Mouse (Mus musculus) 3134 (cell line): Measurements from ENCODE around the gene Aknad1.

Experiments
- DNase-seq: peaks from one replicate; pipeline ENCODE4 v3.0.0-alpha.2; 2011; ENCODE audit warnings: low spot score; ENCODE audit not compliant: insufficient read length; ENCODE audit errors: extremely low read depth

Aknad1 gene

GRCm38 (mm10) chr3:108782364-108782895 lies 43.0 kb downstream of the Aknad1 start:
- no peak for DNase-seq

DNA sequence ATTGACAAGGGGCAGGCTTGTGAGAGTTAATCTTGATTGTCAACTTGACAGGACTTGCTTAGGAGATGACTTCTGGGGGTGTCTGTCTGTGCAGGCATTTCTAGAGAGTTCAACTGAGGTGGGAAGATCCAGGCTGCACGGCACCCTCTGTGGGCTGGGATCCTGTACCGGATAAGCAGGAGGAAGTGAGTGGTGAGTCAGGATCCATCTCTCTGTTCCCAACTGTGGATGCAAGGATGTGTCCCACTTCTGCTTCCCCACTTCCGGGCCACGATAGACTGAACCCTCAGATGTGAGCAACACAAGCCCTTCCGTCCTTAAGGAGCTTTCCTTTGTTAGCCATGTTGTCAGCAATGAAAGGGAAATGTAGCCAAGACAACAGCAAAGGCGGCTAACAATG lies 47.1 kb downstream of the Aknad1 start:
- DNase-seq = no peak

- DNase-seq = no peak
Observed at GRCm38 (mm10) chr3:108787754-108788454, 48.4 kb downstream of the Aknad1 start.

- DNase-seq = no peak
Observed at GRCm38 (mm10) chr3:108788455-108788794, 49.0 kb downstream of the Aknad1 start.

DNA sequence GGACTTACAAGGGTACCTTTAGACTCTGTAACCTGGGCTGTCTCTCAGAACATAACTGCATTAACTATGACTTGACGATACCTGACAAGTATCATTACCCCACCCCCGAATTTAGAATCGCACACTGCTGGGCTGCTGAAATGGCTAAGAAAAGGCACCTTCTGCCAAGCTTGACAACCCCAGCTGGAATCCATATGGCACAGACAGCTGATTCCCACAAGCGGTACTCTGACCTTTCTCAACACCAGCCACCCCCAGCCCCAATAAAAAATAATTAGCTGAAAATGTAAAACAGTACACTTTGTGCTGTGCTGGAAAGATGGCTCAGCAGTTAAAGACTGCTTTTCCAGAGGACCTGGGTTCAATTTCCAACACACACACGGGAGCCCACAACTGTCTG lies 49.8 kb downstream of the Aknad1 start:
- no peak for DNase-seq

DNA sequence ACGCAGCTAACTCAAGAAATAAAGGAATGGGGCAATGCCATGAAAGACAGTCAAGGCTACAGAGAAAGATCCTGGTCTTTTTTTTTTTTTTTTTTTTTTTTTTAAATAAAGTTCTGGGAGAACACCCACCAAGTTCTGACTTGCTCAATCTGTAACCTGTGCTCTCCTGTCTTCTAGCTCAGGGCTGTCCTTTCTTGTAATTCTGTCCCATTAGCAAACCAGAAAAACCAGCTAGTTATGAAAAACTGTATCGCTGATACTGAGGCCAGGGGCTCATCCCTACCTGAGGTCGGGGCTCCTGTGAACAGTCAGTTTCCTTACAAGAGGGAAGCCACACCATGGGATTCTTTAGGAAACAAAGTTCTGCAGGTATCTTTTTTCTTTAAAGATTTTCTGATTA lies 51.0 kb downstream of the Aknad1 start:
- no peak for DNase-seq

- no peak for DNase-seq
Observed at GRCm38 (mm10) chr3:108791054-108791706, 51.7 kb downstream of the Aknad1 start.

- DNase-seq = no peak
Observed at GRCm38 (mm10) chr3:108792420-108792819, 53.0 kb downstream of the Aknad1 start.

- DNase-seq = no peak
Observed at GRCm38 (mm10) chr3:108794780-108795179, 55.3 kb downstream of the Aknad1 start.

DNA sequence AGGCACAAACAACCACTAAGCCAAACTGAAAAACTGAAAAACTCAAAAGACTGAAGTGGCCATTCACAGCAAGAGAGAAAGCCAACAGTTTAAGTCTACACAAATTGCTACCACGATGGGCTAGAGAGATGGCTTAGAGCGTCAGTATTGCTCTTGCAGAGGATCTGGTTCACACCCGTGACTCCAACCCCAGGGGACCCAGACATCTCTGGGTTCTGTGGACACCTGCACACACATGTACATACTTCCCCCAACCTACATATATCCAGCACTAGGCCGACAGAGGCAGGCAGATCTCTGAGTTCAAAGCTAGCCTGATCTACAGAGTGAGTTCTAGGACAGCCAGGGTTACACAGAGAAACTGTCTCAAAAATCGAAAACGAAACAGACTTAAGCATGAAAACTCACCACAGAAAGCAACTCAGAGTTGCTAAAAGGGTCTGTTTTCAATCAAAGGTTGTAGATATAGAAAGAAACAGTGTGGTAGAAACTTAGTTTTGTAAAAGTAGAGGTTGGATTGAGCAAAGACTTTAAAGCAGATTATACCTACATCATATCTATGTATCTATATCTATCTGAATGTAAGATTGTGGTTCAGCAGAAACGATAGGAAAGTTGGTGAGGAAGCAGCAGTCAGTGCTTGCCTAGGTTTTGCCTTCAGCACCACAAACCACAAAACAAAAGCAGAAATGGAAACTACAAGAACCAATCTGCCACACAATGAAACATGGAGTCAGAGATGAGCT lies 56.3 kb downstream of the Aknad1 start:
- DNase-seq = no peak

DNA sequence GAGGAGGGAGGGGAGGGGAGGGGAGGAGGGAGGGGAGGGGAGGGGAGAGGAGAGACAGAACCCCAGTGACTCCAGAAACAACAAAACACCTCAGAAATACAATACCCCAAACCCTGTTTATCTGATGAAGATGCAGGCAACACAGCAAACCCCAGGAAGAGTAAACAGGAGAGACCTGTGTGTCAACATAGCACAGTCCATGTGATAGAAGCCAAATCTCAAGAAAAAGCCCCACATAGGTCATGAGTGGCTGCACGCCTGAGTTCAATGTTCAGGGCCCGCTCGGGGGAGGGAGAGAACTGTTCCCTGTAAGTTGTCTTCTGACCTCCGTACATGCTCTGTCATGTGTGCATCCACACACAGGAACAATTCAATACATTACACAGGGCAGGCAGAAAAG lies 56.9 kb downstream of the Aknad1 start:
- no peak for DNase-seq

- DNase-seq = no peak
Observed at GRCm38 (mm10) chr3:108797723-108798122, 58.3 kb downstream of the Aknad1 start.

DNA sequence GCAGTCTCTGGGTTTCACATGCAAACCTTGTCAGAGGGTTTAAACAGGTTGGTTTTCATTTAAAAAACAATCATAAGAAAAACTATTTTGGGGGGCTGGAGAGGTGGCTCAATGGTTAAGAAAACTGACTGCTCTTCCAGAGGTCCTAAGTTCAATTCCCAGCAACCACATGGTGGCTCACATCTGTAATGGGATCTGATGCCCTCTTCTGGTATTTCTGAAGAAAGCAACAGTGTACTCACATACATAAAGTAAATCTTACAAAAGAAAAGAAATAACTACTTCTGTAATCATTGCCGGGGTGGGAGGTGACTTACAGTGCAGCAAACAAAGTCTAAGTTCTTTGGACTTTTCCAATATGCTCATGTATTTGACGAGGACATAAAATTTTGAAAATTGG lies 58.9 kb downstream of the Aknad1 start:
- peak; percentile 6 for DNase-seq

GRCm38 (mm10) chr3:108805622-108806021 lies 66.2 kb downstream of the Aknad1 start:
- no peak for DNase-seq

GRCm38 (mm10) chr3:108810747-108811263 lies 71.3 kb downstream of the Aknad1 start:
- DNase-seq = no peak

DNA sequence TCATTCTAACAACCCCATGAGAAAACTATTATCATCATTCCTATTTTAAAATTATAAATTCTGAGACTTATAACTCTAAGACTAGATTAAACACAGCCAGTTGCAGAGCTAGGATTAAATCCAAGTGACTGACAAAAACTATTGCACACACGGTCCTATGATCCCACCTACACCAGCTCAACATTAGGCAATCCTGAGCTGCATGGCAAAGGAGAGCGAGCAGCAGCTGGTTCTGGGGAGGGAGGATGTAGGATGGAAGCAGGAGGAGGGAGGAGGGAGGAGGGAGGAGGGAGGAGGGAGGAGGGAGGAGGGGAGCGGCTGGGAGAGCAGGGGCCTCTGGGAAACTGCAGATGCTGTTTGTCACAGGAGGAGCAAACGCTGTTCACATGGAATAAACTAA lies 76.2 kb downstream of the Aknad1 start:
- no peak for DNase-seq

DNA sequence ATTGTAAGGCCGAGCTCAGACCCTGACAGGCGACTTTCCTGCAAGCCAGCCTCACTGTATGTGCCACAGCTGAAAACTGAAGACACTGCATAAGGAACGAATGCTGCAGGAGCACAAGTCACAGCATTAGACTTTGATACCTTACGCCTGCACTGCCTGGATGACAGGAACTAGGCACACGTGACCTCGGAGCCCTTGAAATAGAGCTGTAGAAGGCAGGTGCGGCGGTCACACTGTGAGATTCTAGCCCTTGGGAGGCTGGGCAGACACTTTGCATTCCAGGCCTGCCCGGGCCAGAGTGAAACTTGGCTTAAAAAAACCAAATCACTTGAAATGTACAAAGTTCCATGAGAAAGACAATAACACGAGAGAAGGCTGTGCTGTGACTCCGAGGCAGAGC lies 91.0 kb downstream of the Aknad1 start:
- DNase-seq = no peak

DNA sequence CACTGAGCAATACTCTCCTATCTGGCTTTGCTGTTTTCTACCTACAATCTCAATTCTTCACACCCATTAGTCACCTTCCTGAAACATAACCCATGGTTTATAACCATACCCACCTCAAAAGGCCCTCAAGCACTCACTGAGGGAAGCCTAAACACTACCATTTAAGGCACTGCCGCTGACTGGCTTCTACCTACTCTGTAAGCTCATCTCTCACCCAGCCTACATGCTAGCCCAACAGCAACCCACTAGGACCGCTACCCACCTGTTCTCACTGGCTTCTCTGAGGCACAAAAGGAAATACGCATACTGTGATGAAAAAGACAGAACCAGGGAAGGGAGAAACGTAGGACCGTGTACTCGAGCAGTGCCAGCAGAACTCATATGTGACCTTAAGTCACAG lies 92.3 kb downstream of the Aknad1 start:
- DNase-seq = no peak
